Mouse (Mus musculus): ENCODE measurements around the gene Krtap1-4. TPM values are rescaled to one million over a fixed set of nuclear protein-coding genes. Genes with fewer than 3 reads are reported as not detected.
"Not testable (repeated sequence)": the region's sequence is repeated elsewhere in the genome, so short reads cannot be mapped to it uniquely, and the experiment has no call there.

Krtap1-4 gene
- polyA plus RNA-seq (2014; fragmentation: Nextera tagmentation; extraction: Ambion mirVana) = not detected in 2 replicates

DNA sequence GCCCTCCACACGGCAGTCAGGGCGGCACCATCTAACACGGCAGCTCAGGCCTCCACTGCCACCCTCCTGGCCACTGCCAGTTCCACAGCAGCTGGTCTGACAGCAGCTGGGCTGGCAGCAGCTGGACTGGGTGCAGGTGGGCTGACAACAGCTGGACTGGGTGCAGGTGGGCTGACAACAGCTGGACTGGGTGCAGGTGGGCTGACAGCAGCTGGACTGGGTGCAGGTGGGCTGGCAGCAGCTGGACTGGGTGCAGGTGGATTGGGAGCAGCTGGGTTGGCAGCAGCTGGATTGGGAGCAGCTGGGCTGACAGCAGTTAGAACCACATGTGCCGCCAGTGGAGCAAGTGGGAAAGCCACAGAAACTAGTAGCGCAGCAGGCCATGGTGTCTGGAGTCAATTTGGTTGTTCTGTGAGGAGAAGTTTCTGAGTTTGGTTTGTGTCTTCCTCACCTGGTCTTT is at the start of gene Krtap1-4:
Krtap1-4 (minus strand) TSS at position 410 of the 460 bp plus-strand sequence.
- Histone ChIP-seq H3K27me3 (ENCODE audit: control insufficient read depth, insufficient read depth, low read length) (no peaks in the 10 kb centered on the region), H3K4me1 (ENCODE audit: control insufficient read depth, insufficient read depth, low read length) (no peaks in the 10 kb centered on the region), H3K27ac (ENCODE audit: low read depth, low read length) (no peak within 1 kb of the TSS), H3K9me3 (ENCODE audit: control insufficient read depth, low read length) (no peaks in the 10 kb centered on the region), H3K36me3 (ENCODE audit: control insufficient read depth, insufficient read depth, low read length) (no peaks in the 10 kb centered on the region), H3K9ac (ENCODE audit: low read depth, low read length) (no peak within 1 kb of the TSS), H3K4me2 (replicated peaks; ENCODE audit: low read depth, low read length) (no peak within 1 kb of the TSS), H3K4me3 (ENCODE audit: low read length) (no peak within 1 kb of the TSS)
- 75% methylated on average over 5 of the region's 5 CpGs for WGBS
- ATAC-seq (ENCODE audit: low FRiP score, low TSS enrichment) = no peak

DNA sequence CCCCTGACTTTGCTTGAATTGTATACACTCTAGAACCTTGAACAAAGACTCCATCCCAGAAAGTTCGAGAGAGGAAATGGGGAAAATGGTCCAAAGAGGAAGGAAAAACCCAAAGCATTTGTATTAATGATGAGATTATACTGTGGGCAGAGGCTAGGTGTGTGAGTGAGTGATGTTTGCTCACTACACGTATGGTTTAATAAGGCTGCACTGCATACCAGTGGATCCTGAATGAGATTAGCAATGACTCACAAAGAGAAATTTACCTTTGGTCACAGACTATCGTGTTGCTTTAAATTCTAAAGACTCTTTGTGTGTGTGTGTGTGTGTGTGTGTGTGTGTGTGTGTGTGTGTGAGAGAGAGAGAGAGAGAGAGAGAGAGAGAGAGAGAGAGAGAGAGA is 47.4 kb upstream of the Krtap1-4 start:
- WGBS = 71% methylated on average over 3 of the region's 3 CpGs

DNA sequence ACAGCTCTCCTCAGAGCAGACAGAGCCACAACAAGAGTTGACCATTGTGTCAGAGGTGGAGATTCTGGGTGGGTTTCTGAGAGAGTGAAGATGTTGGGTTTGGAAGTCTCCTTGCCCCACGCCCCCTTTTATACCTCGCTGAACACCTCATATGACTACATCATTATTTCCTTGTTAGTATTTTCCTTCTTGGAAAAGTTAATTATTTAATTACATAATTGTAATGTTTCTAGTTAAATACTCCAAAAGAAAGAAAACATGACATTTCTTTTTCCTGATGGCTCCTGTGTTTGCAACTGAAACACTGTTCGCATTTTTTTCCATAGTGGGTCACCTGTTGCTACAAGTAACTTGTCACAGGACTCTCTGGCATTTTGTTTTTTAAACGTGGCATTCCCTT is 44.7 kb upstream of the Krtap1-4 start, which contains the start of gene Krtap4-1:
Krtap4-1 (minus strand) TSS at position 101 of the 400 bp plus-strand sequence.
- H3K4me3 ChIP-seq (ENCODE audit: low read length) = no peak within 1 kb of the TSS
- no peaks in the 10 kb centered on the region for H3K9me3 ChIP-seq (ENCODE audit: control insufficient read depth, low read length)
- no peak within 1 kb of the TSS for H3K27ac ChIP-seq (ENCODE audit: low read depth, low read length)
- no peaks in the 10 kb centered on the region for H3K27me3 ChIP-seq (ENCODE audit: control insufficient read depth, insufficient read depth, low read length)
- H3K4me2 ChIP-seq (replicated peaks; ENCODE audit: low read depth, low read length) = no peak within 1 kb of the TSS
- no peaks in the 10 kb centered on the region for H3K4me1 ChIP-seq (ENCODE audit: control insufficient read depth, insufficient read depth, low read length)
- WGBS = 87% methylated on average over 4 of the region's 4 CpGs
- ATAC-seq (ENCODE audit: low FRiP score, low TSS enrichment) = no peak
- no peaks in the 10 kb centered on the region for H3K36me3 ChIP-seq (ENCODE audit: control insufficient read depth, insufficient read depth, low read length)
- no peak within 1 kb of the TSS for H3K9ac ChIP-seq (ENCODE audit: low read depth, low read length)

More for the DNA sequence above, 47.4 kb upstream of the Krtap1-4 start:
- H3K36me3 ChIP-seq (ENCODE audit: control insufficient read depth, insufficient read depth, low read length) = no peaks in the 10 kb centered on the region
- no peaks in the 10 kb centered on the region for H3K27me3 ChIP-seq (ENCODE audit: control insufficient read depth, insufficient read depth, low read length)
- H3K9ac ChIP-seq (ENCODE audit: low read depth, low read length) = no peak overlapping the region
- no peaks in the 10 kb centered on the region for H3K9me3 ChIP-seq (ENCODE audit: control insufficient read depth, low read length)
- H3K27ac ChIP-seq (ENCODE audit: low read depth, low read length) = no peak overlapping the region
- H3K4me3 ChIP-seq (ENCODE audit: low read length) = no peak overlapping the region
- ATAC-seq (ENCODE audit: low FRiP score, low TSS enrichment) = no peak
- no peak overlapping the region for H3K4me2 ChIP-seq (replicated peaks; ENCODE audit: low read depth, low read length)
- H3K4me1 ChIP-seq (ENCODE audit: control insufficient read depth, insufficient read depth, low read length) = no peaks in the 10 kb centered on the region

DNA sequence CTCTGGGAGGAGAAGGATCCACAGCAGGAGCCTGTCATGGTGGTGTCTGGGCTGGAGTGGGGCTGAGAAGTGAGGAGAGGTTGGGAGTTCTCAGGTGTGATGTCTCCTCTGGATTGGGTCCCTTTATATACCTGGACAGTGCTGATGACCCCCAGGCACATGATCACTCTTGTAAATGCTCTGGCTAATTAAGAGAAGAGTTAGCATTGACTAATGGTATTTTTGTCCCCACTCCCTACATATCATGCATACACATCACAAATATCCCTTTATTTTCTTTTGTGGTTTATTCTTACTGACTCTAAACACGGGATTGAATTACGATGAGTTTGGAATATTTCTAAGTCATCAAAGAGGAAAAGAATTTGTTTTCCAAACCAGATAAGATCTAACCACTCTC is 36.9 kb upstream of the Krtap1-4 start, which contains the start of gene Gm11562:
Gm11562 (minus strand) TSS at position 101 of the 400 bp plus-strand sequence.
- no peaks in the 10 kb centered on the region for H3K27me3 ChIP-seq (ENCODE audit: control insufficient read depth, insufficient read depth, low read length)
- 77% methylated on average over 2 of the region's 2 CpGs for WGBS
- H3K9ac ChIP-seq (ENCODE audit: low read depth, low read length) = no peak within 1 kb of the TSS
- no peak within 1 kb of the TSS for H3K4me3 ChIP-seq (ENCODE audit: low read length)
- no peaks in the 10 kb centered on the region for H3K36me3 ChIP-seq (ENCODE audit: control insufficient read depth, insufficient read depth, low read length)
- no peak within 1 kb of the TSS for H3K27ac ChIP-seq (ENCODE audit: low read depth, low read length)
- no peaks in the 10 kb centered on the region for H3K9me3 ChIP-seq (ENCODE audit: control insufficient read depth, low read length)
- no peaks in the 10 kb centered on the region for H3K4me1 ChIP-seq (ENCODE audit: control insufficient read depth, insufficient read depth, low read length)
- ATAC-seq (ENCODE audit: low FRiP score, low TSS enrichment) = no peak
- no peak within 1 kb of the TSS for H3K4me2 ChIP-seq (replicated peaks; ENCODE audit: low read depth, low read length)

DNA sequence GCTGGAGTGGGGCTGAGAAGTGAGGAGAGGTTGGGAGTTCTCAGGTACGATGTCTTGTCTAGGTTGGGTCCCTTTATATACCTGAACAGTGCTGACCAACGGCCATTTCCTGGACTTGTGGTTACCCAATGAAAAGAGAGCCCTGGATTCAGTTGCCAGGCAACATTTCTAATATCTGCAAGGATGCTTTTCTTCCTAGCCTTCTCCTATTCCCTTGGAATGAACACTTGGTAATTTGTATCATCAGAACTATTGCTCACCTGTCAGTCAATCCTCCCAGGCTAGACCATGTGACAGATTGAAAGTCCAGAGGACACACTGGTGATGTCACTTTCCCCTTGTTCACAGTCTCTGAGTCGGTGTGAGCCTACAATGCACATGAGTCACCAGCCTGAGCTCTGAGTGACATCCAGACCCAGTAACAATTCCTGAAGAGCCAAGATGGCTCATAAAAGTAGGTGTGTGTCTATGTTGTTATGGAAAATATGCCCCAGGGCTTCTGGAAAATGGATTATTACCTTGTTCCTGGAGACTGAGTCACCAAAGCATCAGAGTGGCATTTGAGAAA is 31.4 kb upstream of the Krtap1-4 start, which contains the start of gene Krtap2-4:
Krtap2-4 (minus strand) TSS at position 51 of the 568 bp plus-strand sequence.
- 70% methylated on average over 3 of the region's 3 CpGs for WGBS
- no peak for ATAC-seq (ENCODE audit: low FRiP score, low TSS enrichment)

DNA sequence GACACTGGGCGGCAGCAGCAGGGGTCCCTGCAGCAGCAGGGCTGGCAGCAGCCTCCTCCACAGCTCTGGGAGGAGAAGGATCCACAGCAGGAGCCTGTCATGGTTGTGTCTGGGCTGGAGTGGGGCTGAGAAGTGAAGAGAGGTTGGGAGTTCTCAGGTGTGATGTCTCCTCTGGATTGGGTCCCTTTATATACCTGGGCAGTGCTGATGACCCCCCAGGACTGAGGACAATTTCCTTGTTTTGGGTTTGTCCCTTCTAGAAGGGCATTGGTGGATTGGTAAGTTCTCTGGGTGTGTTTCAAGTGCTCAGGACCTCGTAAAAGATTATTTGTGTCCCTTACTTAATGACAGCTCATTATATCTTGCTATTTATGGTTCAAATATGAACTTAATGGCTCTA is 26.6 kb upstream of the Krtap1-4 start, which contains the start of gene Gm11937:
Gm11937 (minus strand) TSS at position 101 of the 400 bp plus-strand sequence.
- H3K4me2 ChIP-seq (replicated peaks; ENCODE audit: low read depth, low read length); H3K36me3 ChIP-seq (ENCODE audit: control insufficient read depth, insufficient read depth, low read length); H3K9ac ChIP-seq (ENCODE audit: low read depth, low read length); H3K9me3 ChIP-seq (ENCODE audit: control insufficient read depth, low read length); H3K4me1 ChIP-seq (ENCODE audit: control insufficient read depth, insufficient read depth, low read length); ATAC-seq (ENCODE audit: low FRiP score, low TSS enrichment); H3K4me3 ChIP-seq (ENCODE audit: low read length); H3K27ac ChIP-seq (ENCODE audit: low read depth, low read length); H3K27me3 ChIP-seq (ENCODE audit: control insufficient read depth, insufficient read depth, low read length): not testable (repeated sequence)
- WGBS = 71% methylated on average over 1 of the region's 2 CpGs

More for the DNA sequence above, 31.4 kb upstream of the Krtap1-4 start, which contains the start of gene Krtap2-4:
- H3K27ac ChIP-seq (ENCODE audit: low read depth, low read length) = no peak within 1 kb of the TSS
- H3K9ac ChIP-seq (ENCODE audit: low read depth, low read length) = no peak within 1 kb of the TSS
- no peak within 1 kb of the TSS for H3K4me2 ChIP-seq (replicated peaks; ENCODE audit: low read depth, low read length)
- no peak within 1 kb of the TSS for H3K4me3 ChIP-seq (ENCODE audit: low read length)
- no peaks in the 10 kb centered on the region for H3K36me3 ChIP-seq (ENCODE audit: control insufficient read depth, insufficient read depth, low read length)
- H3K4me1 ChIP-seq (ENCODE audit: control insufficient read depth, insufficient read depth, low read length) = no peaks in the 10 kb centered on the region
- no peaks in the 10 kb centered on the region for H3K9me3 ChIP-seq (ENCODE audit: control insufficient read depth, low read length)
- H3K27me3 ChIP-seq (ENCODE audit: control insufficient read depth, insufficient read depth, low read length) = no peaks in the 10 kb centered on the region

DNA sequence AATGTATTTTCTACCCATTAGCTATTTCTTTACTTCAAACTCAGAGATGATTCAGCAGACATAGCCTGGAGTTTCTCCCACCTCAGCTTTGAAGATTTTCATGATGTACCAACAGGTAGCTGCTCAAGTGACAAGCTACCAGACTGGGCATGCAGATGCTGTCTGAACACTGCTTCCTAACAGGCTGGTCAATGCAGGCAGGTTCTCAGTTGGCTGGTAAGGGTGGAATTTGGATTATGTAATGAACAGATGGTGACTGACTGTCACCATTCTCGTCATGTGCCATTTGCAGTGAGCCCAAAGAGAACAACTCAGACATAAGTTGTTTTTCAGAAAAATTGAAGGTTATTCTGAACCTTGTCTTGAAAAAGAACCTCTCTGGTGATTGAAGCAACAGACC is 25.7 kb upstream of the Krtap1-4 start:
- no peak for ATAC-seq (ENCODE audit: low FRiP score, low TSS enrichment)
- WGBS = 81% methylated on average over 1 of the region's 1 CpGs
- Histone ChIP-seq H3K9ac (ENCODE audit: low read depth, low read length) (no peak overlapping the region; the same call in 1 of the 2 replicates), H3K4me1 (ENCODE audit: control insufficient read depth, insufficient read depth, low read length) (no peaks in the 10 kb centered on the region), H3K4me2 (replicated peaks; ENCODE audit: low read depth, low read length) (no peak overlapping the region), H3K9me3 (ENCODE audit: control insufficient read depth, low read length) (no peaks in the 10 kb centered on the region), H3K27me3 (ENCODE audit: control insufficient read depth, insufficient read depth, low read length) (no peaks in the 10 kb centered on the region), H3K36me3 (ENCODE audit: control insufficient read depth, insufficient read depth, low read length) (no peaks in the 10 kb centered on the region), H3K27ac (ENCODE audit: low read depth, low read length) (no peak overlapping the region), H3K4me3 (ENCODE audit: low read length) (no peak overlapping the region)

DNA sequence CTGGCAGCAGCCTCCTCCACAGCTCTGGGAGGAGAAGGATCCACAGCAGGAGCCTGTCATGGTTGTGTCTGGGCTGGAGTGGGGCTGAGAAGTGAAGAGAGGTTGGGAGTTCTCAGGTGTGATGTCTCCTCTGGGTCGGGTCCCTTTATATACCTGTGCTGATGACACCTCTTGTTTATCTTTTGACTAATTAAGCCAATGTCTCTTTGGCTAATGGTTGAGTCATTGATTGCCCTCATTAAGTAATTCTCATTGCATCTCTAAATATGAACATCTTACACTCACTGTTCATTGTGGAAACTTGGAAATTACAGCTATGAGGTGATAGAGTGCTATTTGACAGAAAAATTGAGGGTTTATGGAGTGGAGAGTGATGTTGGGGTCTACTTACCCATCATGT is 19.8 kb upstream of the Krtap1-4 start, which contains the start of gene Gm11938:
Gm11938 (minus strand) TSS at position 101 of the 400 bp plus-strand sequence.
- ATAC-seq (ENCODE audit: low FRiP score, low TSS enrichment); H3K36me3 ChIP-seq (ENCODE audit: control insufficient read depth, insufficient read depth, low read length); H3K4me3 ChIP-seq (ENCODE audit: low read length); H3K4me2 ChIP-seq (replicated peaks; ENCODE audit: low read depth, low read length); H3K4me1 ChIP-seq (ENCODE audit: control insufficient read depth, insufficient read depth, low read length); H3K27me3 ChIP-seq (ENCODE audit: control insufficient read depth, insufficient read depth, low read length); H3K27ac ChIP-seq (ENCODE audit: low read depth, low read length); H3K9ac ChIP-seq (ENCODE audit: low read depth, low read length); H3K9me3 ChIP-seq (ENCODE audit: control insufficient read depth, low read length): not testable (repeated sequence)
- WGBS = 65% methylated on average over 1 of the region's 1 CpGs

DNA sequence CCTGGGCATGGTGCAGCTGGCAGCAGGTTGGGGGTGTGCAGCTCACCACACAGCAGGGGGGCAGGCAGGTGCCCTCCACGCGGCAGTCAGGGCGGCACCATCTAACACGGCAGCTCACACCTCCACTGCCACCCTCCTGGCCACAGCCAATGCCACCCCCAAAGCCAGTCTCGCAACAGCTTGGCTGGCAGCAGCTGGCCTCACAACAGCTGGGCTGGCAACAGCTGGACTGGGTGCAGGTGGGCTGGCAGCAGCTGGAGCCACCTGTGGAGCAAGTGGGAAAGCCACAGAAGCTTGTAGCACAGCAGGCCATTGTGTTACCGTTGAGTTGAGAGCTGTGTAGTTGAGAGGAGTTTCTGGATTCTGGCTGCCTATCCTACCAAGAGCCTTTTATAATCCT is 14.3 kb upstream of the Krtap1-4 start, which contains the start of gene Krtap9-3:
Krtap9-3 (minus strand) TSS at position 364 of the 400 bp plus-strand sequence.
- H3K9ac ChIP-seq (ENCODE audit: low read depth, low read length); H3K36me3 ChIP-seq (ENCODE audit: control insufficient read depth, insufficient read depth, low read length); H3K4me3 ChIP-seq (ENCODE audit: low read length); ATAC-seq (ENCODE audit: low FRiP score, low TSS enrichment); H3K27ac ChIP-seq (ENCODE audit: low read depth, low read length); H3K4me1 ChIP-seq (ENCODE audit: control insufficient read depth, insufficient read depth, low read length); H3K27me3 ChIP-seq (ENCODE audit: control insufficient read depth, insufficient read depth, low read length); H3K4me2 ChIP-seq (replicated peaks; ENCODE audit: low read depth, low read length); H3K9me3 ChIP-seq (ENCODE audit: control insufficient read depth, low read length): not testable (repeated sequence)
- WGBS = 81% methylated on average over 6 of the region's 6 CpGs
